Mouse (Mus musculus): ENCODE measurements around the gene Tfg.

Tfg gene

DNA sequence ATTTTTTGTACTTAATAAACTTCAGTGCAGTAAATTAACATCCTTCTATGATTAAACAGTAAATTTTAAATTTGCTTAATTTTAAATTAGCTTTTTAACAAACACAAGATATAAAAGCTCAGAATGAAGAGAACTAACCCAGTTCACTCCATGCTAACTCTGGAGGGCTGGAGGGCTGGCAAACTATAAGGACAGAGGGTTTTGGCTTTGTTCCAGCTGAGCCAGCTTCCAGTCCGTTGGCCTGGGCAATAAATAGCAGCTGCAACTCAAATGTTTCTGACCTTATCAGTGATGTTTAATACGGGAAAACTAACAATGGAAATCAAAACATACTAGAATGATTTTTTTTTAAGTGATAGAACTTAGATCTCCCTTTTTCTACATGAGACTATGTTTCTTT, 72.0 kb downstream of the Tfg start:
- DNase-seq (ENCODE audit: low spot score), result no peak
